Mouse (Mus musculus): ENCODE results near the gene Dkk3.
"Not testable (repeated sequence)": the region's sequence is repeated elsewhere in the genome, so short reads cannot be mapped to it uniquely, and the experiment has no call there.

Gene Dkk3

DNA sequence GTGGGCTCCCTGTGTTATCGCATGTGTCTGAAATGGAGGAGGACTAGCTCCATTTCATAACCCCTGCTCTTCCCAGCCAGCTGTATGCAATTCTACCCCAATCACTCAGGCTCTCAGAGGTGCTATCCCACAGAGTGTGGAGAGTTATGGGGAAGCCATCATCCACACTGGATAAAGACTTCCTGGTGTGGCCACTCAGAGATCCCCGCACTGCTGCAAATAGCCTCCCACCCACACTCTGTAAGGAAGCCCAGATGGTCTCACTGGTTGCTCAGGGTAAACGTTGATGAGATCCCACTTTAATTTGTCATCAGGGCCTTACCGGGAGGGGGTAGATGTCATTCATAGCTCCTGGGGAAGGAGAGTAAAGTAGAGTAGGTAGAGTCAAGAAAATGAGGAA, 6.7 kb upstream of the Dkk3 start:
- no peak for DNase-seq (ENCODE audit: low spot score)

DNA sequence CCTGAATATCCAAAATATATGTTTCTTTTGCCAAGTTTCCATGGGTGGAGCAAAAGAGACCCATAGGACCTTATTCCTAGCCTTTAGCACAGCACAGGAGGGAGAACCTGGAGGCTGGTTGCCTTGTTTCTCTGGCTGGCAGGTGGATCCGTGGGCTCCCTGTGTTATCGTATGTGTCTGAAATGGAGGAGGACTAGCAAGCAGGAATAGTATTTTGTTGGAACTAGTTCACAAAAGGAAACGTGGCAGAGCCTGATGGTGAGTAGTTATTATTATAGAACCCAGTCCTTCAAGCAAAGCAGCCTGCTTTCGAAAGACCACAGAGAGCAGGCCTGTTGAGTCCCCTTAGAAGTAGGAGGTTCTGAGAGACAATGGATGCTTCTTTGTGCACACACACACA, 6.2 kb upstream of the Dkk3 start:
- DNase-seq (ENCODE audit: low spot score) = not testable (repeated sequence)

DNA sequence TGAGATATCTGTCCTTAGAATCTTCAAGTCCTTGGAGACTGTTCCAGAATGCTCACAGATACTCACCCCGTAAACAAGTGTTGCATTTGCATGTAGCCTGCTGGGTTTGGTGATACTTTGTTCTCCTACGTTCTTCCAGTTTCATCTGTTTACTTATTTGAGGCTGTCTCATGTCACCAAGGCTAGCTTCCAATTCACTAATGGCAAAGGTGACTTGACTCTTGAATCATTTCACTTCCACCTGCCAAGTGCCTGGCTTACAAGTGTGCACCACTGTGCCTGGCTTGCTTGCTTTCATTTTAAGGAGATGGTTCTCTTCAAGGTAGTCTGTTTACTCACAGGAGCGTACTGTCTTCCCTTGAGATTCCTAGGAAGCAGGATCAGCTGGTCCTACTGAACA, 5.6 kb upstream of the Dkk3 start:
- DNase-seq (ENCODE audit: low spot score) = no peak

DNA sequence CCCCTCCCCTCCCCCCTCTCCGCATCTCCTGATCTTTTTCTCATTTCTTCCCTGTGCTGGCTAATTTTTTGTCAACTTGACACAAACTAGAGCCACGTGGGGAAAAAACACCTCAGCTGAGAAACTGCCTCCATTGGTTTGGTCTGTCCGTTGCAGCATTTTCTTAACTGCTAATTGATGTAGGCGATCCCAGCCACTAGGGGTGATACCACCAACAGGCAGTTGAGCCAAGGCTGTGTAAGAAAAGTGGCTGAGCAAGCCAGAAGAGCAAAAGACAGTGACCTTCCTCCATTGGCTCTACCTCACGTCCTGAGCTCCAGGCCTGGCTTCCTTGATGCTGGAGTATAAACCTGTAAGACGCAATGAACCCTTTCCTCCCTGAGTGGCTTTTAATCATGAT, 978 bp upstream of the Dkk3 start:
- peak; percentile 44 for DNase-seq (ENCODE audit: low spot score)

DNA sequence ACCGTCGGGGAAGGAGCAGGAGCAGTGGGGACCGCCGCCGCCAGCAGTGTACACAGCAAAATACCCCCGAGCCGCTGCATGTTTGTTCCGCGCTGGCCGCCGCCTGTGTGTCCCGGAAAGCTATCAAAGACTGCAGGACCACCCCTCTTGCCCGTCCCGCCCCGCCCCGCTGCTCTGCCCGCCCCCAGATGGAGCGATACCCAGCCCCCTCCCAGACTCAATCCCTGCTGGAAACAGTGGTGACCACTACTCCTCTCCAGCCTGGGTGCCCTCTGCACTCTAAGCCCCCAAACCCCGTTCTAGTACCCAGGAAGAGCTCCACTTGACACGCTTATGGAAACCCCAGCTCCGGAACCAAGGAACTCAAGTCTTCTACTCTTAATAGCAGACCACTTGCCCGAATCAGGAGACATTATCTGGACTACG, 528 bp downstream of the Dkk3 start:
- peak; percentile 64 for DNase-seq (ENCODE audit: low spot score)

GRCm38 (mm10) chr7:112157584-112158315, 1.1 kb downstream of the Dkk3 start:
- DNase-seq (ENCODE audit: low spot score) = peak; percentile 42

DNA sequence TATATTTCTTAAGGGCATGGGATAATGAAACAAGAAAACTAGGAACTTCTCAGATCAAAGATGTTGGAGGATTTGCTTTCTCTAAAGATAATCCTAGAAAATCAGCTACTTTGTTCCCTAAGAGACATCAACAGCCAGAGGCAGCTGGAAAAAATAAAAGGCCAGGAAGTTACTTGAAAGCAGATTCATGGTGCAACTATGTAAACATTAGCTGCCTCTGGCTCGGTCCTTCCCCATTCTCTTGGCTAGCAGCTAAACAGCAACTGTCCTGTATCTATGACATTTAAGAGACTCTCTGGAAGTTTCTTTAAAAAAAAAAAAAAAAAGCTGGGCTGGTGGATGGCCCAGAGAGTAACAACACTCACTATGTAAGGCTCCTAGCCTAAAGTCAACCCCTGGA, 3.7 kb downstream of the Dkk3 start:
- DNase-seq (ENCODE audit: low spot score) = no peak

- DNase-seq (ENCODE audit: low spot score) = no peak
Measured at GRCm38 (mm10) chr7:112154445-112154844, 4.4 kb downstream of the Dkk3 start.

- no peak for DNase-seq (ENCODE audit: low spot score)
Measured at GRCm38 (mm10) chr7:112149113-112149512, 9.7 kb downstream of the Dkk3 start.

DNA sequence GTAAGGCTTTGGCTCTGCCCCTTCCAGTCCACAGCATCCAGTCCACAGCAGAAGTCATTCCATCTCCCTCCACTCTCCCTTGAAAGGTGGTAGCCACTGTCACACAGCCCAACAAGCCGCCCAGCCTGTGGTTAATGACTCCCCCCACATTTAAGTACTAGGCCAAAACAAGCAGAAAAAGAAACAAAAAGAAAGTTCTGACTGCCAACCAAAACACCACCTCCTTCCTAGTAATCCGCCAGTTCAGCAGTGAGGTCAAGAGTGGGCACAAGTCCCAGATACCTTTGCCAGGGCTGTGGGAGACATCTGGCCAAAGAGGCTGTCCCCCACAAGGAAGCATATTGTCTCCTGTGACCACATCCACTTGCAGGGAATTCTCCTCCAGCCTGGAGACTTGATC, 10.9 kb downstream of the Dkk3 start:
- no peak for DNase-seq (ENCODE audit: low spot score)

DNA sequence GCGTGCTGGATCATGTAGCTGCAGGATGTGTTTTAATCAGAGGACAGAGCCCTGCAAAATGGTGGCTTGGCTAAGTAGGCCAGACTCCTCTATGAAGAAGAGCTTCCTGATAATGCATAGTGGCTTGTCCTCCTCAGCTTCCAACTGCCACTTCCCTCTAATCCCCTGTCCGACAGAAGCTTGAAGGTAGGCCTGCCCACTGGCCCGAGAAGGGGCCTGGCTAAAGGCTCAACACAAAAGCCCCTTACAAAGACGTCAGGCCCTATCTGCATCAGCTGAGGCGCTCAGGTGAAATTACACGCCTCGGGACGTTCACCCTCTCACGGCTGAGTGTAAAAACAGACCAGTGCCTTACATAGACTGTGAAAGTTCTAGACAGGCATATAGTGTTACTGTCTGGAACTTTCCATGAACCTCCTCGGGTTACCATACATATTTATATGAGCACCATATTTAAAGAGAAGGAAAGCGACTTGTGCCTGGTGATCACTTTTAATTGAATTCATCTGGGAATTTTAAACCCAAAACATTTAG, 14.1 kb downstream of the Dkk3 start:
- DNase-seq (ENCODE audit: low spot score) = no peak

GRCm38 (mm10) chr7:112143978-112144377, 14.9 kb downstream of the Dkk3 start:
- DNase-seq (ENCODE audit: low spot score) = no peak

- DNase-seq (ENCODE audit: low spot score) = peak; percentile 45
Measured at GRCm38 (mm10) chr7:112143090-112143500, 15.8 kb downstream of the Dkk3 start.

- no peak for DNase-seq (ENCODE audit: low spot score)
Measured at GRCm38 (mm10) chr7:112142616-112143015, 16.2 kb downstream of the Dkk3 start.

DNA sequence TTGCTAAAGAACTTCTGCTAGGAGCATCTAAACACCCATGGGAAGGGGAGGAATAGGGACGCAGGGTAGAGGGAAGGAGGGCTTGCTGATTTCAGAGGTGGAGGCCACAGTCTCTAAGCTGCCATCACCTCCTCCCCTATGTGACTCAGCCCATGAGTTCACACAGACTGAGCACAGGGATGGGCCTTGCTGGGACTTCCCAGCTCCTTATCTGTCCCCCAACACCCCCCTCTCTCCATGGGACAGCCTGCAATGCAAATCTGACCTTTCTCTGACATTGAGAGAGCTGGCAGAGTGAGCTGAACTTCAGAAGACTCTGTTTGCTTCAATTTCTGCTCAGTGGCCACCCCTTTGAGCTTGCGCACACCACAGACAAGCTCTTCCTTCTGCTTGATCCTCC, 18.1 kb downstream of the Dkk3 start:
- no peak for DNase-seq (ENCODE audit: low spot score)

- no peak for DNase-seq (ENCODE audit: low spot score)
Measured at GRCm38 (mm10) chr7:112138509-112139405, 20.1 kb downstream of the Dkk3 start.

DNA sequence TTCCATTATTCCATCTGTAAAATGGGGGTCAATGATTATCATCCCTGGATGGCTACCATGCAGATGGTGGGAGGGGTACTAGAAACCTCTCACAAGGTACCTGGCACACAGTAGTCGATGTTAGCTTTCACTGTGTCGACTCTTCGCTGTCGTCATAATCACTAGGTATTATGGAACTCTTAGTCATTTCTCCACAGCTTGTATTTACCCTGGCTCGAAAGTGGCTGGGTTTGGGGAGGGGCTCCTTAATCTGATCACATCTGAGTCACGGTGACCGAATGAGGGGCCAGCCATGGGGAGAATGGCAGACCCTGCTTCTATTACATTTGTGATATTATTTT, 20.7 kb downstream of the Dkk3 start:
- DNase-seq (ENCODE audit: low spot score) = no peak

DNA sequence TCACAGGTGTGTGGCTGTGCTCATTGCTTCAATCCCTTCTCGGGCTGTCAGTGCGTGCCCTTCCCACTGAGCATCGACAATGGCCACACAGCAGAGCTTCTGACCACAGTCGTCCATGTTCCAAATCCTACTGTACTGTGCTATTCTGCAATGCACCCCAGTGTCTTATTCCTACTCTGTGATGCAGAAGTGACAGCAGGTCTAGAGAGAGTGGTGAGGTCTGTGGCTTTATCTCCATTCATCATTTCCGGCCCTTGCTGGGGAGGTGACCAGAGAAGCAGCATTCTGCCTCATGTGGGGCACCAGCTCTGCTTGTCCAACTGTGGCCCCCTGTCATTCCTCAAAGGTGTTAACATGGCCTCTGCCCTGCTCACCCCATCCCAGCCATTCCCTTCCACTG, 22.3 kb downstream of the Dkk3 start:
- DNase-seq (ENCODE audit: low spot score) = no peak

DNA sequence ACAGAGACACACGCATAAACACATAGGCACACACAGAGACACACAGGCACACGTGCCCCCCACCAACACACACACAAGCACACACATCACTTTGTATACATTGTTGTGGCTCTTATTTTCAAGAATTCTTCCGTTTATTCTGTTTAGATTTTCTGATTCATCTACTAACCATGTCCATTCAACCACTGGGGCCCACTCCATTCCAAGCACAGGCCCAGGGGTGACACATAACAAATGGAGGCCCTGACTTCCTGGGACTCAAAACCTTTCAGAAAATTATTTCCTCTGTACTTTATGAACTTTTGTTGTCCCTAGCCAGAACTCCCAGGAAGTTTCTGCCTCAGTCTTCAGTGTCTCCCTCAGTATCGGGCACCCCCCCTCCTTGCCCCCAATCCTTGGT, 23.7 kb downstream of the Dkk3 start:
- DNase-seq (ENCODE audit: low spot score) = no peak

DNA sequence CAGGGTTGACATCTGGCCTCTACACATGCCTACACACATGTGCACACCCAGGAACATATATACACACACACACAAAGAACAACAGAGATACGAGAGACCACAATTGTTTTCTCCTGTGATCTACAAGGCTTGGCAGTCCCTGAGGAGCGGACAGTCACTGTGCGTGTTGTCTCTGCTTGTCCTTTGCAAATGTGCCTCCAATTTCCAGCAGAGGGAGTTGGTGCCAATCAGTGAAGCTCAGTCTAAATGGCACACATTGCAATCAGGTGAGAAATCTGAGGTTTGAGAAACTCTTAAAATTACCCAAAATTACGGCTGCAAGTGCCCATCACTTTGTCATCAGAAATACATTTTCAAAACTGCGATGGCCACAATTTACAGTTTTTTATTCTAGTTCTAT, 25.6 kb downstream of the Dkk3 start:
- DNase-seq (ENCODE audit: low spot score) = no peak

DNA sequence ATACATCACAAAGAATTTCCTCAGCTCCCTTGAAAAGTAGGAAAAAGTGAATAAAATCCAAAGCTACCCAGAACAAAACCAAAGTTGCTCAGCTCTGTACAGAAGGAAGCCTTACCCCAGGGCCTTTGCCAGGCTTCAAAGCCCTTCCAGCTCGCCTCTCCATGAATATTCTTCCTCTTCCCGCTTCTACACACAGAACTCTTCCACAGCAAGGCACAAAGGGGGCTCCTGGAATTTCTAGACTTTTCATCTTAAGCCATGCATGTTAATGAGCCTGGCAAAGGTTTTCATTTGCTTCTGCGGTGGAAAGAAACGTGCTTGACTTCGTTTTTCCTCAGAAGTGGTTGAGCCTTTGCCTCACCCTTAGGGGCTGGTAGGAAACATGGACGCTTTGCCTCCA, 26.9 kb downstream of the Dkk3 start:
- DNase-seq (ENCODE audit: low spot score) = no peak

DNA sequence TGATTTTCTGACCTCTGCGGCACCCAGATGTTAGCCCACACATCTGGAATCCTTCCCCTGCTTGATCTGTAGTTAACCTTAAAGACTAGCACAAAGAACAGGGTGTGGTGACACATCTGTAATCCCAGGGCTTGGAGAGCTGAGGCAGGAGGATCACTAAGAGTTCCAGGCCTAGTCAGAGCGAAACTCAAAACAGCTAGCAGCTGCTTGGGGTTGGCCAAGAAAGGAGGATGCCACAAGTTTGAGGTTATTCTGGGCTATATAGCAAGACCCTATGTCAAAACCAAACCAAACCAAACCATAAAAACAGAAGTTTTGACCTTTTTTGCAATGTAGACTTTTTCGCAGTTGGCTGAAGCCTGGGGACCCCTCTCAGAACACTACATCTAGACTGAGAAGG, 28.2 kb downstream of the Dkk3 start:
- DNase-seq (ENCODE audit: low spot score) = no peak

- no peak for DNase-seq (ENCODE audit: low spot score)
Measured at GRCm38 (mm10) chr7:112129851-112130250, 29.0 kb downstream of the Dkk3 start.

Data from embryo, embryonic 10 days (tissue).